Mouse (Mus musculus): ENCODE results near the gene Insyn1.

DNA sequence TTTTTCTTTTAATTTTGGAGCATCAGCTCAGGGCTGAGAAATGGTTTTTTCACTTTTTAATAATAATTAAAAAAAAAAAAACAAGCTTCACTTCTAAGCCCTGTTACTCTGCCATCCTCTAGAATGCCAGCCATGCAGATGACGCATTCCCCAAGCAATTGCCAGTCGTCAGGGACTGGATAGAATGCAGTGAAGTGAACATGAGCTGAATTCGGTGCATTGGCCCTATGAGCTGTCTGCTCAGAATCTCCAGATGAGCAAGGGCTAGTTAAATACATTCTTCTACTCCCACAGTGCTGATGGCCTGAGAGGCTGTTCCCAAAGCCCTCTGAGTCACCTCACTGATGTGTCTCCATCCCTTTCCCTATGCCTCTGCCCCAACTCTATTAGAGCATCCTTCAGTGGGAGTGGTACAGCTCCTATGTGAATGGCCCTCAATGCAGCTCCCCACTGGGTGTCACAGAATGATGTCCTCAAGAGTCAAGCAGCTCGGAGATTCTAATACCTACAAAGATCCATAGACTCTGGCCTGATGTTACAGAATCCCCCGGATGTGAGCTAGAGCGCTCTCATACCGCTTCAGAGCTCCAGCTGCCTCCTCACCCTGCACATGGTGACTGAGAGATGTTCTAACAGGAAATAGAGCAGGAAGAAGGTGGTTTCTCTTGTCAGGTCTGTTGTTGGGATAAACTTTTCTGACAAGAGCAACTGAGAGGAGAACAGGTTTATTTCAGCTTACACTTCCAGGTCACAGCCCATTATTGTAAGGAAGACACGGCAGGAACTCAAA is 19.0 kb downstream of the Insyn1 start:
- TF ChIP-seq CTCF (IDR thresholded peaks at IDR 0.05; ENCODE audit: borderline replicate concordance, extremely low read depth, insufficient read depth, insufficient read length) = no peak
- no peak for TF ChIP-seq POLR2A (IDR thresholded peaks at IDR 0.05; ENCODE audit: borderline replicate concordance, extremely low read depth, insufficient read depth, insufficient read length, poor library complexity, severe bottlenecking)

Measured in brain, embryonic 14.5 days (tissue).